Mouse (Mus musculus) adrenal gland, postnatal 10 days (tissue): ENCODE results near the gene Glt8d2. TPM values are rescaled to one million over a fixed set of nuclear protein-coding genes. Genes with fewer than 3 reads are reported as not detected.

Source experiments
- DNase-seq: peaks from one replicate; pipeline ENCODE4 v3.0.0; 2021; ENCODE audit warnings: mixed read lengths
- long read RNA-seq, 2 experiments: library from polyadenylated mRNA; stranded (forward); transcript quantifications; one replicate each; pipeline ENCODE4 v2.0.0; 2021
- total RNA-seq, 2 experiments: library from RNA; stranded (reverse); gene quantifications; 2 replicates each; pipeline ENCODE4 v1.2.3; 2021

The Glt8d2 gene
- 1 to 10 TPM; 3.5 to 5.0 TPM for total RNA-seq
- long read RNA-seq, experiment 1, partial matches to known transcripts, result 0 of 2 reads
- long read RNA-seq, experiment 1, other reads (novel, unspliced or antisense), result 0 of 2 reads
- long read RNA-seq, experiment 2, partial matches to known transcripts, result 0 of 1 reads
- long read RNA-seq, experiment 2, other reads (novel, unspliced or antisense), result 0 of 1 reads

GRCm38 (mm10) chr10:82690494-82690893, at the start of gene Glt8d2:
Gene Glt8d2 (minus strand): TSS chr10:82690650.
- peak; percentile 73 for DNase-seq

GRCm38 (mm10) chr10:82699296-82699941, 9.0 kb upstream of the Glt8d2 start:
- peak; percentile 29 for DNase-seq

- peak; percentile 96 for DNase-seq
These were observed 8.3 kb upstream of the Glt8d2 start for GRCm38 (mm10) chr10:82698712-82699261.

- no peak for DNase-seq
These were observed 7.0 kb upstream of the Glt8d2 start for GRCm38 (mm10) chr10:82697305-82697898.

- DNase-seq, result peak; percentile 22
These were observed 6.1 kb upstream of the Glt8d2 start for GRCm38 (mm10) chr10:82696453-82697079.

- DNase-seq, result no peak
These were observed 5.5 kb upstream of the Glt8d2 start, which contains the start of gene Hcfc2 for GRCm38 (mm10) chr10:82695956-82696355. Gene Hcfc2 (plus strand): TSS chr10:82696160.

GRCm38 (mm10) chr10:82689681-82690211, 704 bp downstream of the Glt8d2 start:
- peak; percentile 22 for DNase-seq

- DNase-seq, result no peak
These were observed 5.0 kb downstream of the Glt8d2 start for GRCm38 (mm10) chr10:82685440-82685839.

- no peak for DNase-seq
These were observed 8.8 kb downstream of the Glt8d2 start for GRCm38 (mm10) chr10:82681639-82682038.

- no peak for DNase-seq
These were observed 9.7 kb downstream of the Glt8d2 start for GRCm38 (mm10) chr10:82680769-82681168.

- no peak for DNase-seq
These were observed 13.5 kb downstream of the Glt8d2 start for GRCm38 (mm10) chr10:82676949-82677348.

- no peak for DNase-seq
These were observed 20.2 kb downstream of the Glt8d2 start for GRCm38 (mm10) chr10:82670205-82670604.

- peak; percentile 88 for DNase-seq
These were observed 23.8 kb downstream of the Glt8d2 start for GRCm38 (mm10) chr10:82666436-82667234.

- DNase-seq, result no peak
These were observed 24.5 kb downstream of the Glt8d2 start for GRCm38 (mm10) chr10:82665951-82666350.

- DNase-seq, result no peak
These were observed 27.2 kb downstream of the Glt8d2 start for GRCm38 (mm10) chr10:82663289-82663688.

- no peak for DNase-seq
These were observed 28.0 kb downstream of the Glt8d2 start for GRCm38 (mm10) chr10:82662267-82662990.

- DNase-seq, result no peak
These were observed 28.6 kb downstream of the Glt8d2 start for GRCm38 (mm10) chr10:82661820-82662219.

- DNase-seq, result no peak
These were observed 35.9 kb downstream of the Glt8d2 start for GRCm38 (mm10) chr10:82654581-82654980.

- DNase-seq, result no peak
These were observed 37.8 kb downstream of the Glt8d2 start for GRCm38 (mm10) chr10:82652625-82653024.

- DNase-seq, result no peak
These were observed 39.2 kb downstream of the Glt8d2 start for GRCm38 (mm10) chr10:82651221-82651620.
